ENCODE assay signal across 9 mouse cellular contexts in genomic region chr16:45094136-45094756, GRCm38 (mm10). TPM values are rescaled to one million over a fixed set of nuclear protein-coding genes. Genes with fewer than 3 reads are reported as not detected.
A peak's percentile ranks its signal among the peaks of the same experiment; 100 is the strongest.
DNase-seq lines count a peak whose midpoint lies in the region; ATAC-seq and TF ChIP-seq lines count a peak whose summit lies in the region.
"Had no signal": no experiment of that assay in that cellular context is flagged by ENCODE, and none has a peak within 500 bp of the region (broad histone marks: within the 10 kb centered on the region; RNA-seq: fewer than 3 reads in every experiment).

No protein-coding gene starts in this region.

- no peak for TF ChIP-seq CTCF in gastrocnemius, adult 2 months (IDR thresholded peaks at IDR 0.05)
- no peak for TF ChIP-seq CTCF in lung, postnatal 0 days (IDR thresholded peaks at IDR 0.05)

- peak overlapping the region; percentile 27; the same call in 1 of the 2 replicates for H3K9ac ChIP-seq in lung, postnatal 0 days (replicated peaks; ENCODE audit: low read depth)

- H3K4me1 ChIP-seq in lung, postnatal 0 days (ENCODE audit: insufficient read depth, low read depth, low read length), result peaks cover 4% of the 10 kb centered on the region; the same call in 1 of the 2 replicates

- H3K9me3 ChIP-seq in lung, postnatal 0 days (ENCODE audit: low read length), result no peaks in the 10 kb centered on the region

- peak overlapping the region; percentile 53 for H3K4me2 ChIP-seq in lung, postnatal 0 days (replicated peaks; ENCODE audit: low read depth, low read length)

- H3K27ac ChIP-seq in gastrocnemius, adult 2 months, result peak overlapping the region; percentile 76
- H3K27ac ChIP-seq in lung, postnatal 0 days (ENCODE audit: low read length), result no peak overlapping the region

- intact Hi-C loops in gastrocnemius, adult 2 months (cut with DNase I), result loop anchor here (5.0 to 10.0 kb wide), 3 partner anchors 63 to 369 kb away; partner anchors contain the start of genes Atg3, Nepro and Slc35a5
- intact Hi-C loops in heart, postnatal 36 days (cut with DNase I), result loop anchor here (5.0 to 10.0 kb wide), 2 partner anchors 63 to 369 kb away; partner anchors contain the start of genes Atg3, Nepro and Slc35a5

- no peak for ATAC-seq in lung, postnatal 0 days
- no peak for ATAC-seq in megakaryocyte-erythroid progenitor cell, adult 5-6 weeks (replicated peaks; ENCODE audit: low FRiP score, low TSS enrichment, poor library complexity, severe bottlenecking)

- H3K4me3 ChIP-seq in gastrocnemius, adult 2 months, result peak overlapping the region; percentile 72
- H3K4me3 ChIP-seq in lung, postnatal 0 days (ENCODE audit: low read depth, low read length), result peak overlapping the region; percentile 29
- H3K4me3 ChIP-seq: erythroblast, embryonic 14.5 days had no signal

- no peak for TF ChIP-seq EP300 in lung, postnatal 0 days (IDR thresholded peaks at IDR 0.05)

- no peaks in the 10 kb centered on the region for H3K27me3 ChIP-seq in lung, postnatal 0 days (replicated peaks; ENCODE audit: insufficient read depth, low read length)

- DNase-seq in gastrocnemius, adult 2 months, result peak; percentile 38
- DNase-seq in gastrocnemius, adult 8-10 months (ENCODE audit: low spot score in 2 of 2), result no peak
- DNase-seq in embryo, embryonic 11 days, result peak; percentile 52
- peak; percentile 29 to 51 for DNase-seq in heart, postnatal 36 days
- DNase-seq in lung, postnatal 0 days (ENCODE audit: low spot score), result peak; percentile 12
- no peak for DNase-seq in right cerebral cortex, postnatal 4 days
- no peak for DNase-seq in testis, postnatal 10 days (ENCODE audit: low spot score)

- H3K36me3 ChIP-seq in lung, postnatal 0 days (ENCODE audit: insufficient read depth, low read length), result no peaks in the 10 kb centered on the region

- 2% methylated on average over 9 of the region's 9 CpGs for WGBS in lung, postnatal 0 days

RNA-seq across cellular contexts. Expression of gene Ccdc80, which starts 1.0 kb away (rescaled TPM):
- 10 to 100 TPM; 18.7 to 21.8 TPM for total RNA-seq in gastrocnemius, adult 2 months (2021)
- 10 to 100 TPM in 3 of 4 experiments, 1 to 10 TPM in 1; 9.3 to 24.8 (median 12.4) TPM for total RNA-seq in gastrocnemius, adult 8-10 months (2022)
- total RNA-seq in heart, postnatal 36 days (2021), result 10 to 100 TPM; 85.3 to 92.6 TPM
- polyA plus RNA-seq in lung, postnatal 0 days (2015; fragmentation: Nextera tagmentation; extraction: Ambion mirVana), result 62.4 and 81.7 TPM in 2 replicates
- total RNA-seq in megakaryocyte-erythroid progenitor cell, adult 5-6 weeks (2014; fragmentation: Nextera tagmentation), result not detected in 2 replicates
- not detected in 2 replicates for total RNA-seq in megakaryocyte-erythroid progenitor cell, adult 5-6 weeks (2017)

Comparison
In these comparisons a context has a peak if more than half of its experiments do, and no peak if none do; other contexts are left out.
1. DNase-seq: peak in gastrocnemius, adult 2 months (single experiment), embryo, embryonic 11 days (single experiment), heart, postnatal 36 days (2 of 2) and lung, postnatal 0 days (single experiment); none in gastrocnemius, adult 8-10 months (0 of 2), right cerebral cortex, postnatal 4 days (single experiment) and testis, postnatal 10 days (single experiment).
2. RNA of gene Ccdc80, which starts 1.0 kb away (total RNA-seq): 85.3 to 92.6 TPM in heart, postnatal 36 days, 18.7 to 21.8 TPM in gastrocnemius, adult 2 months and 9.3 to 24.8 TPM in gastrocnemius, adult 8-10 months; not detected in megakaryocyte-erythroid progenitor cell, adult 5-6 weeks; every median in the first group is over 10 times any median in the second.